In the genomic region with DNA sequence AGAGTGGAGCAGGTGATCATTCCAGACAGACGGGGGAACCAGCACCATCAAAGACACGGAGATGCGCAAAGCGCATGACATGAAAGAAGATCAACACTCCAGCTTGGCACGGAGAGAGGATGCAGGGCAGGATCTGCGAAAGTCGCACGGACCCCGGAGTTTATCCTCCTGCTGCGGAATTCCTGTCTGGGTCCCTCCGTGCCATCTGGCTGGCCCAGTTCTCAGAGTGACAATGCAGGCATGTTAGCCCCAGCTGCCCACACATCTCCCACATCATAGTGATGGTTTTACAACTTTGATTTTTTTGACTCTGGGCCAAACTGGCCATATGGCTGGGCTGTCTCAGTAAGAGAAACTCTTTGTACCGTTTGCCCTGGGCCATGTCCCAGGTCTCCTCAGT, we compare ENCODE assay signal across 13 mouse cellular contexts.
DNase-seq lines count a peak whose midpoint lies in the region; ATAC-seq lines count a peak whose summit lies in the region.
"Had no signal": no experiment of that assay in that cellular context is flagged by ENCODE, and none has a peak within 500 bp of the region (broad histone marks: within the 10 kb centered on the region; RNA-seq: fewer than 3 reads in every experiment).

No protein-coding gene starts in this region.

- peak; percentile 29 for DNase-seq in embryonic facial prominence, embryonic 14.5 days (ENCODE audit: low spot score)
- DNase-seq in embryonic facial prominence, embryonic 10.5 days (ENCODE audit: low spot score), result no peak
- DNase-seq in midbrain, embryonic 11.5 days (ENCODE audit: low spot score, missing footprints), result peak; percentile 44
- no peak for DNase-seq in midbrain, embryonic 10.5 days (ENCODE audit: low spot score)
- DNase-seq in frontal cortex, postnatal 36 days (ENCODE audit: low spot score in 2 of 2), result peak; percentile 56 to 58
- peak; percentile 21 for DNase-seq in right cerebral cortex, postnatal 25 days
- DNase-seq in kidney, adult 9 months, result no peak
- no peak for DNase-seq in spleen, postnatal 14 days (ENCODE audit: low spot score in 2 of 2)
- DNase-seq: liver, postnatal 0 days; thymus, postnatal 4 days had no signal

- H3K27me3 ChIP-seq in embryonic facial prominence, embryonic 14.5 days (replicated peaks; ENCODE audit: control insufficient read depth, insufficient read depth, low read length), result no peaks in the 10 kb centered on the region
- no peaks in the 10 kb centered on the region for H3K27me3 ChIP-seq in embryonic facial prominence, embryonic 10.5 days (replicated peaks; ENCODE audit: low read depth, poor library complexity, severe bottlenecking)
- H3K27me3 ChIP-seq in midbrain, embryonic 11.5 days (ENCODE audit: control insufficient read depth, insufficient read depth, low read length), result no peaks in the 10 kb centered on the region
- no peaks in the 10 kb centered on the region for H3K27me3 ChIP-seq in midbrain, embryonic 10.5 days (ENCODE audit: low read depth, poor library complexity, severe bottlenecking)

- H3K36me3 ChIP-seq in embryonic facial prominence, embryonic 14.5 days (ENCODE audit: control insufficient read depth, insufficient read depth, low read length), result no peaks in the 10 kb centered on the region
- H3K36me3 ChIP-seq in embryonic facial prominence, embryonic 10.5 days (replicated peaks), result no peaks in the 10 kb centered on the region
- no peaks in the 10 kb centered on the region for H3K36me3 ChIP-seq in midbrain, embryonic 11.5 days (ENCODE audit: control insufficient read depth, insufficient read depth, low read length)
- no peaks in the 10 kb centered on the region for H3K36me3 ChIP-seq in midbrain, embryonic 10.5 days
- H3K36me3 ChIP-seq: kidney, embryonic 15.5 days had no signal

- H3K9me3 ChIP-seq in embryonic facial prominence, embryonic 14.5 days (ENCODE audit: control insufficient read depth, low read length), result no peaks in the 10 kb centered on the region
- peaks cover 6% of the 10 kb centered on the region; the same call in 1 of the 2 replicates for H3K9me3 ChIP-seq in embryonic facial prominence, embryonic 10.5 days
- no peaks in the 10 kb centered on the region; the same call in 1 of the 2 replicates for H3K9me3 ChIP-seq in midbrain, embryonic 11.5 days (ENCODE audit: control insufficient read depth, low read length)
- H3K9me3 ChIP-seq in midbrain, embryonic 10.5 days (replicated peaks), result no peaks in the 10 kb centered on the region; the same call in 1 of the 2 replicates
- H3K9me3 ChIP-seq: kidney, embryonic 15.5 days had no signal

- H3K4me3 ChIP-seq in embryonic facial prominence, embryonic 14.5 days (ENCODE audit: low read depth, low read length), result no peak overlapping the region
- H3K4me3 ChIP-seq in embryonic facial prominence, embryonic 10.5 days, result no peak overlapping the region
- H3K4me3 ChIP-seq in midbrain, embryonic 11.5 days (ENCODE audit: low read depth, low read length), result no peak overlapping the region
- no peak overlapping the region for H3K4me3 ChIP-seq in midbrain, embryonic 10.5 days
- H3K4me3 ChIP-seq: kidney, embryonic 15.5 days; myocyte had no signal

- ATAC-seq in embryonic facial prominence, embryonic 14.5 days (ENCODE audit: low read depth), result no peak
- no peak for ATAC-seq in midbrain, embryonic 11.5 days (ENCODE audit: low FRiP score)
- ATAC-seq: forebrain, embryonic 16.5 days; liver, postnatal 0 days had no signal

- H3K4me1 ChIP-seq in embryonic facial prominence, embryonic 14.5 days (ENCODE audit: control insufficient read depth, insufficient read depth, low read length), result no peaks in the 10 kb centered on the region
- H3K4me1 ChIP-seq in embryonic facial prominence, embryonic 10.5 days, result no peaks in the 10 kb centered on the region
- no peaks in the 10 kb centered on the region for H3K4me1 ChIP-seq in midbrain, embryonic 11.5 days (ENCODE audit: control insufficient read depth, insufficient read depth, low read length)
- no peaks in the 10 kb centered on the region for H3K4me1 ChIP-seq in midbrain, embryonic 10.5 days
- H3K4me1 ChIP-seq: kidney, embryonic 15.5 days had no signal

- no peak overlapping the region for H3K27ac ChIP-seq in embryonic facial prominence, embryonic 14.5 days (replicated peaks; ENCODE audit: low read depth, low read length)
- no peak overlapping the region for H3K27ac ChIP-seq in embryonic facial prominence, embryonic 10.5 days (replicated peaks)
- H3K27ac ChIP-seq in midbrain, embryonic 11.5 days (ENCODE audit: low read depth, low read length), result no peak overlapping the region
- no peak overlapping the region for H3K27ac ChIP-seq in midbrain, embryonic 10.5 days (replicated peaks)
- H3K27ac ChIP-seq: kidney, embryonic 15.5 days had no signal

- 72% methylated on average over 12 of the region's 12 CpGs for WGBS in embryonic facial prominence, embryonic 14.5 days
- WGBS in embryonic facial prominence, embryonic 10.5 days, result 88% methylated on average over 12 of the region's 12 CpGs
- 88% methylated on average over 12 of the region's 12 CpGs for WGBS in midbrain, embryonic 11.5 days
- 91% methylated on average over 12 of the region's 12 CpGs for WGBS in midbrain, embryonic 10.5 days

- no peak overlapping the region for H3K9ac ChIP-seq in embryonic facial prominence, embryonic 14.5 days (ENCODE audit: low read depth, low read length)
- no peak overlapping the region for H3K9ac ChIP-seq in midbrain, embryonic 11.5 days (ENCODE audit: low read length)
- H3K9ac ChIP-seq: kidney, embryonic 15.5 days; liver, postnatal 0 days had no signal

- no peak overlapping the region for H3K4me2 ChIP-seq in embryonic facial prominence, embryonic 14.5 days (ENCODE audit: low read depth, low read length)
- no peak overlapping the region for H3K4me2 ChIP-seq in midbrain, embryonic 11.5 days
- H3K4me2 ChIP-seq: kidney, embryonic 15.5 days had no signal

Comparison
In these comparisons a context has a peak if more than half of its experiments do, and no peak if none do; other contexts are left out.
1. DNase-seq: peak in embryonic facial prominence, embryonic 14.5 days (single experiment), midbrain, embryonic 11.5 days (single experiment), frontal cortex, postnatal 36 days (2 of 2) and right cerebral cortex, postnatal 25 days (single experiment); none in embryonic facial prominence, embryonic 10.5 days (single experiment), midbrain, embryonic 10.5 days (single experiment), kidney, adult 9 months (single experiment) and spleen, postnatal 14 days (0 of 2).